Mouse (Mus musculus) embryonic facial prominence, embryonic 14.5 days (tissue): Measurements from ENCODE around the gene Utp6. TPM values are rescaled to one million over a fixed set of nuclear protein-coding genes. Genes with fewer than 3 reads are reported as not detected.

Experiments used
- ATAC-seq: fragments of 200-750 bp; cut with Nextera tagmentation; 2 replicates; pipeline ENCODE4 v1.8.0; 2017; ENCODE audit warnings: low read depth, moderate number of reproducible peaks, moderate TSS enrichment
- DNase-seq: peaks from one replicate; pipeline ENCODE4 v3.0.0-alpha.2; 2015; ENCODE audit warnings: low spot score
- H3K27ac ChIP-seq: fragments of 300-500 bp; sonication (generic); replicated peaks from 2 replicates; pipeline ENCODE4 v1.5.1; 2014; ENCODE audit warnings: low read depth, mild to moderate bottlenecking, low read length, moderate library complexity
- H3K27me3 ChIP-seq: fragments of 300-500 bp; sonication (generic); replicated peaks from 2 replicates; pipeline ENCODE4 v1.6.1; 2014; ENCODE audit warnings: low read length; ENCODE audit not compliant: control insufficient read depth, insufficient read depth
- H3K36me3 ChIP-seq: fragments of 300-500 bp; sonication (generic); 2 replicates; pipeline ENCODE4 v1.6.1; 2014; ENCODE audit warnings: low read length, mixed read lengths; ENCODE audit not compliant: control insufficient read depth, insufficient read depth
- H3K4me1 ChIP-seq: fragments of 300-500 bp; sonication (generic); 2 replicates; pipeline ENCODE4 v1.6.1; 2014; ENCODE audit warnings: antibody characterized with exemption, low read length; ENCODE audit not compliant: control insufficient read depth, insufficient read depth
- H3K4me2 ChIP-seq: fragments of 300-500 bp; sonication (generic); 2 replicates; pipeline ENCODE4 v1.6.1; 2014; ENCODE audit warnings: low read depth, mild to moderate bottlenecking, low read length, moderate library complexity, mixed read lengths
- H3K4me3 ChIP-seq: fragments of 300-500 bp; sonication (generic); 2 replicates; pipeline ENCODE4 v1.5.1; 2014; ENCODE audit warnings: low read depth, mild to moderate bottlenecking, low read length
- H3K9ac ChIP-seq: fragments of 300-500 bp; sonication (generic); 2 replicates; pipeline ENCODE4 v1.6.1; 2014; ENCODE audit warnings: low read depth, mild to moderate bottlenecking, low read length, moderate library complexity, mixed read lengths
- H3K9me3 ChIP-seq: fragments of 300-500 bp; sonication (generic); 2 replicates; pipeline ENCODE4 v1.6.1; 2016; ENCODE audit warnings: low read length; ENCODE audit not compliant: control insufficient read depth
- WGBS: fragments of 180-500 bp; shearing (Covaris S2); extraction: QIAGEN DNeasy Blood & Tissue Kit; methylation state at CpG from one replicate; pipeline ENCODE4 v1.1.7; 2014; 5-methylcytosine and 5-hydroxymethylcytosine counted together
- polyA plus RNA-seq: library from polyadenylated mRNA; unstranded; fragments of >200 nt; fragmentation: Nextera tagmentation; extraction: Ambion mirVana; gene quantifications from 2 replicates; pipeline ENCODE4 v1.2.1, GENCODE M21; 2014

The Utp6 gene
- polyA plus RNA-seq, 1 experiment from 2014 or later: 46.9 TPM

DNA sequence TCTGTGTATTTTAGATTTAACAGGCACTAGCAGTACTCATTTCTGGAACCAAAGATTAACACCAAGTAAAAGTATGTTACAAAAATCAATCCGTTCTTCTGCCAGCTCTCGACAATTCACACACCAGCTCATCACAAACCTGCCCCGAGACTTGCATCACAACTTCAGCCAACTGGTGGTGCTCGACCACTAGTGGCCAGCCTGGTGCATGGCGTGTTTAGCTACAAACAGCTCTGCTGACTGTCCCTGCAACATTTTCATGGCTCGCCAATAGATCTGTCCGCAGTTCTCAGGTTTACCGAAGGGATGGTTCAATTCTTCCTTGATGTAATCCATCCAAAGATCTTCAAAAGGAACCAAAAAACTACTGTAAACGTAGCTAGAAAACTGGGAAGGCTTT, 26.4 kb downstream of the Utp6 start:
- ATAC-seq (no peak), DNase-seq (no peak)
- Histone ChIP-seq H3K27me3 (no peaks in the 10 kb centered on the region), H3K36me3 (peaks cover 81% of the 10 kb centered on the region), H3K27ac (no peak overlapping the region), H3K4me1 (no peaks in the 10 kb centered on the region), H3K4me3 (no peak overlapping the region), H3K9ac (no peak overlapping the region), H3K4me2 (no peak overlapping the region), H3K9me3 (no peaks in the 10 kb centered on the region)
- WGBS: 86% methylated on average over 9 of the region's 9 CpGs

DNA sequence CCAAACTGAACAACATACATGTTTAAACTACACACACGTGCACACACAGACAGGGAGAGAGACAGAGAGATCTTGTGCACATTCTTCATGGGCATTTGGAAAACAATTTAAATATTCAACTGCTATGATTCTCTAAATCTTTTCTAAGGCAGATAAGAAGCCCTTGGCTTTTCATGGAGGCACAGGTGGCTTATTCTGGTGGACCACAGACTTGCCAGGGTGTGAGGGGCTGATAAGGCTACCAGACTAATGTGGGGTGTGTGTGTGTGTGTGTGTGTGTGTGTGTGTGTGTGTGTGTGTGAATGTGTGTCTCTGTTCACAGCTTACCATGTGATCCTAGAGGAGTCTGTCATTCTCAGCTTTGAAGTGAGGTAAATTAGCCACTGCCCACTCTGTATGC, 39.4 kb downstream of the Utp6 start:
- no peaks in the 10 kb centered on the region for H3K27me3 ChIP-seq
- no peak overlapping the region for H3K4me2 ChIP-seq
- H3K4me3 ChIP-seq: no peak overlapping the region
- no peaks in the 10 kb centered on the region for H3K9me3 ChIP-seq
- 86% methylated on average over 1 of the region's 1 CpGs for WGBS
- 0 out of 2 replicates have a peak, but pooled peaks cover 2% of the 10 kb centered on the region for H3K4me1 ChIP-seq
- ATAC-seq (no peak), DNase-seq (no peak)
- no peak overlapping the region for H3K9ac ChIP-seq
- no peaks in the 10 kb centered on the region for H3K36me3 ChIP-seq
- no peak overlapping the region for H3K27ac ChIP-seq

DNA sequence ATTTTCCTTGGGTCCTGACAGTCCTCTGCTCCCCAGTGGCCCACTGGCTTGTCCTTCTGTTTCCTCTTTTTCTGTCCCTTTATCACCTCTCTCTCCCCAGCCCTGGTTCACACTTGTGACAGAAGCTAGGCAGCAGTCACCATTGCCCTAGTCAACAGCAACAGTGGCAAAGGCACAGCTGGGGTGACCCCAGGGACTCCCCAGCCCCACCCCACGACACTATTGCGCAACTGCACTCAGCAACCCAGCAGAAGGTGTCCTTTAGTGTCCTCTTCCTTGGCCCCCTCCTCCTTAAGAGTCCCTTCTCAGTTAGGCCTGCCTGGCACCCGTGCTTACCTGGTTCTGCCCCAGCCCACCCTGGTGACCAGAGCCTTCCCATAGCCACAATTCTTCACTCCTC, 40.0 kb downstream of the Utp6 start:
- H3K36me3 ChIP-seq: no peaks in the 10 kb centered on the region
- no peak overlapping the region for H3K4me2 ChIP-seq
- no peaks in the 10 kb centered on the region for H3K9me3 ChIP-seq
- no peak for DNase-seq
- H3K4me3 ChIP-seq: no peak overlapping the region
- H3K27me3 ChIP-seq: no peaks in the 10 kb centered on the region
- 0 out of 2 replicates have a peak, but pooled peaks cover 2% of the 10 kb centered on the region for H3K4me1 ChIP-seq
- 80% methylated on average over 3 of the region's 3 CpGs for WGBS
- H3K27ac ChIP-seq: no peak overlapping the region
- H3K9ac ChIP-seq: no peak overlapping the region
- ATAC-seq: no peak

GRCm38 (mm10) chr11:79920505-79921025, 41.6 kb downstream of the Utp6 start:
- peak overlapping the region; percentile 45 for H3K27ac ChIP-seq
- 0 out of 2 replicates have a peak, but pooled peaks cover 2% of the 10 kb centered on the region for H3K4me1 ChIP-seq
- H3K9me3 ChIP-seq: no peaks in the 10 kb centered on the region
- peak overlapping the region; percentile 36; the same call in 1 of the 2 replicates for H3K4me2 ChIP-seq
- no peaks in the 10 kb centered on the region for H3K36me3 ChIP-seq
- peak; percentile 68; the same call in 1 of the 2 replicates for ATAC-seq
- no peak overlapping the region for H3K9ac ChIP-seq
- DNase-seq: peak; percentile 81
- no peak overlapping the region for H3K4me3 ChIP-seq
- no peaks in the 10 kb centered on the region for H3K27me3 ChIP-seq
- 25% methylated on average over 5 of the region's 5 CpGs for WGBS

DNA sequence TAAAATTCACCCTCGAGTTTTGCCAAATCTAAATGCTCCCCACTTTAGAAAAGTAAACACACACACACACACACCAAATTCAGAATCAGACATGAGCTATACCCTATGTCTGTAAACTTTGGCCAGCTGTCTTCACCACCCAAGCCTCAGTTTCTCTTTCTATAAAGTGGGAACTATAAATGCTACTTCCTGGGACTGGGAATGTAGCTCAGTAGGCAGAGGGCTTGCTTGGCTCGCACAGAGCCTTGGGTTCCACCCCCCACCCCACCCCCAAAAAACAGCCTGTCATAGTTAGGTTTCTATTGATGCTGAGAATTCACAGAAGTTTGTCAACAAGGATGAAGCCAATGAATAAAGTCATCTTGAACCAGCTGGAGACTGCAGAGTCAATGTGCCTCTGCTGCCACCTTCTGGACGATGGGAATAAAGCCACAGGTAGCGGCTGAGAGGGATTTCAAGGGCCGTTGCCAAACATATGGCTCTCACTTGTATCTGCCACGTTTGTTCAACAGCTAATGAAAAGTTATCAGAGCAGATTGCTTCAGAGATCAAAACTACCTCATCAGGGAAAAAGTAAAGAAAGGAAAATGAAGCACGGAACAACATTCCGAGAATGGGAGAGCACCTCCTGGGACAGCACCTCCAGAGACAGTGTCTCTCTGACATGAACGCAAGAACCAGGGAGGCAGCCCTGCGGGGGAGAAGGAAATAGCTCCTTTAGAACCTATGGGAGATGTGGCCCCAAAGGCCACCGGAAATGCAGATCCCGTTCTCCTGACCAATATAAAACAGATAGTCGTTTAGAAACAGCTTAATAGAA, 42.3 kb downstream of the Utp6 start:
- WGBS: 12% methylated on average over 13 of the region's 13 CpGs
- Histone ChIP-seq H3K27ac (peak overlapping the region; percentile 45; the same call in 1 of the 2 replicates), H3K9ac (no peak overlapping the region), H3K4me1 (0 out of 2 replicates have a peak, but pooled peaks cover 2% of the 10 kb centered on the region), H3K9me3 (no peaks in the 10 kb centered on the region), H3K36me3 (no peaks in the 10 kb centered on the region), H3K4me2 (peak overlapping the region; percentile 36), H3K4me3 (no peak overlapping the region), H3K27me3 (no peaks in the 10 kb centered on the region)
- DNase-seq: peak; percentile 93
- ATAC-seq: peak; percentile 87

- Histone ChIP-seq H3K36me3 (no peaks in the 10 kb centered on the region), H3K27me3 (no peaks in the 10 kb centered on the region), H3K27ac (no peak overlapping the region), H3K9me3 (no peaks in the 10 kb centered on the region), H3K4me1 (0 out of 2 replicates have a peak, but pooled peaks cover 2% of the 10 kb centered on the region), H3K9ac (no peak overlapping the region), H3K4me2 (no peak overlapping the region), H3K4me3 (no peak overlapping the region)
- 65% methylated on average over 9 of the region's 9 CpGs for WGBS
- no peak for DNase-seq
- no peak for ATAC-seq
These were observed 46.4 kb downstream of the Utp6 start for GRCm38 (mm10) chr11:79915696-79916349.

- Histone ChIP-seq H3K27me3 (no peaks in the 10 kb centered on the region), H3K4me3 (no peak overlapping the region), H3K4me2 (no peak overlapping the region), H3K9ac (no peak overlapping the region), H3K36me3 (no peaks in the 10 kb centered on the region), H3K4me1 (peaks cover 14% of the 10 kb centered on the region; the same call in 1 of the 2 replicates), H3K27ac (no peak overlapping the region), H3K9me3 (no peaks in the 10 kb centered on the region)
- peak; percentile 91 for ATAC-seq
- peak; percentile 94 for DNase-seq
- 33% methylated on average over 14 of the region's 14 CpGs for WGBS
These were observed 53.3 kb downstream of the Utp6 start for GRCm38 (mm10) chr11:79908600-79909483.

DNA sequence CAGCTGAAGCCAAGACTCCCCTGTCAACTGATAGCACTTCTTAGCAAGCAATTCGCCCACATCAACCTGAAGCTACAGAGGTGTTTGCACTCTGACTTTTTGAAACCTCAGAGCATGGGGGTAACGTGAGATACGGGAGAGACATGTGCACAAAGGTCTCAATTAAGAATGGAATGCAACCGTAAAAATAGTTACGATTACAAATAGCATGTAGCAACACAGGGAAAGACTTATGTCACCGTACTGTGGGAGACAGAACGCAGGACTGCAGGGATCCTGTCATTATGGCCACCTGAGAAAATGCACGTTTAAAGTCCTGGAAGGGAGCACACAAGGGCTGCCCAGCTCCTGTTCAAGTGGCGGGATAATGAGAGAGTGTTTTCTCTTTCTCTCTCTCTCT, 55.3 kb downstream of the Utp6 start:
- Histone ChIP-seq H3K27ac (no peak overlapping the region), H3K9ac (no peak overlapping the region), H3K27me3 (no peaks in the 10 kb centered on the region), H3K4me3 (no peak overlapping the region), H3K4me1 (peaks cover 14% of the 10 kb centered on the region; the same call in 1 of the 2 replicates), H3K9me3 (no peaks in the 10 kb centered on the region), H3K36me3 (no peaks in the 10 kb centered on the region), H3K4me2 (no peak overlapping the region)
- 42% methylated on average over 9 of the region's 9 CpGs for WGBS
- ATAC-seq (no peak), DNase-seq (no peak)
